Mouse (Mus musculus): ENCODE data around the gene Ubtfl1. TPM values are rescaled to one million over a fixed set of nuclear protein-coding genes. Genes with fewer than 3 reads are reported as not detected.

Gene Ubtfl1
- polyA plus RNA-seq (2012; rRNA removed) = not detected in 2 replicates

GRCm38 (mm10) chr9:18404118-18404517 lies at the start of gene Ubtfl1:
Gene Ubtfl1 (plus strand): TSS chr9:18404418.

DNA sequence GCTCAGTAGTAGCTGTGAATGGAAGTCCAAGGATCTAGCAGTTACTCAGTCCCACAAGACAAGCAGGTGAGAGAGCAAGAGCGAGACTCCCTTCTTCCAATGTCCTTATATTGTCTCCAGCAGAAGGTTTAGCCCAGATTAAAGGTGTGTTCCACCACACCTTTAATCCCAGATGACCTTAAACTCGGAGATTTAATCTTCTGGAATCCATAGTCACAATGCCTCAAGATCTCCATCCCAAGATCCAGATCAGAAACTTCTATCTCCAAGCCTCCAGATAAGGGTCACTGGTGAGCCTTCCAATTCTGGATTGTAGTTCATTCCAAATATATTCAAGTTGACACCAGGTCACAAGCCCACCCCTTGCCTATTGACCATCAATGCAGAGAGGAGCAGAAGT lies 1.3 kb upstream of the Ubtfl1 start, which contains the start of gene Naalad2:
TSS of gene Naalad2 (minus strand) at position 101 of the 400 bp plus-strand sequence.

GRCm38 (mm10) chr9:18430354-18430753 lies 26.1 kb downstream of the Ubtfl1 start, which contains the start of gene Mbd3l2:
Gene Mbd3l2 (plus strand): TSS chr9:18430654.

Other genes starting within 250 kb of the Ubtfl1 start
- gene Chordc1, start 112.3 kb upstream of the Ubtfl1 start, polyA plus RNA-seq (2012; rRNA removed) = 72.8 and 77.3 TPM in 2 replicates
- 1.7 and 3.2 TPM in 2 replicates for gene Naalad2, start 1.4 kb upstream of the Ubtfl1 start, polyA plus RNA-seq (2012; rRNA removed)
- not detected in 2 replicates for gene Mbd3l2, start 26.2 kb downstream of the Ubtfl1 start, polyA plus RNA-seq (2012; rRNA removed)
- 8.2 and 10.4 TPM in 2 replicates for gene Zfp558, start 73.8 kb downstream of the Ubtfl1 start, polyA plus RNA-seq (2012; rRNA removed)
- not detected in 2 replicates for gene Mbd3l1, start 73.9 kb downstream of the Ubtfl1 start, polyA plus RNA-seq (2012; rRNA removed)

Data from central nervous system, embryonic 11.5 days (tissue).